Mouse (Mus musculus) MEL-GATA-1-ER (cell line): ENCODE results near the gene Cux2.

ENCODE experiments used
- DNase-seq: peaks from one replicate; pipeline ENCODE4 v3.0.0-alpha.2; 2012; ENCODE audit warnings: low read depth; ENCODE audit errors: extremely low read depth

The Cux2 gene

GRCm38 (mm10) chr5:121967520-121967919 lies 82.4 kb downstream of the Cux2 start:
- no peak for DNase-seq

GRCm38 (mm10) chr5:121966940-121967339 lies 83.0 kb downstream of the Cux2 start:
- no peak for DNase-seq

GRCm38 (mm10) chr5:121962974-121963373 lies 86.9 kb downstream of the Cux2 start:
- DNase-seq = no peak

- DNase-seq = no peak
Measured at GRCm38 (mm10) chr5:121962359-121962758, 87.5 kb downstream of the Cux2 start.

GRCm38 (mm10) chr5:121961256-121961655 lies 88.6 kb downstream of the Cux2 start:
- no peak for DNase-seq

GRCm38 (mm10) chr5:121959688-121960087 lies 90.2 kb downstream of the Cux2 start:
- DNase-seq = no peak

- DNase-seq = no peak
Measured at GRCm38 (mm10) chr5:121958551-121958950, 91.4 kb downstream of the Cux2 start.

- no peak for DNase-seq
Measured at GRCm38 (mm10) chr5:121955806-121956205, 94.1 kb downstream of the Cux2 start.

GRCm38 (mm10) chr5:121950175-121950574 lies 99.7 kb downstream of the Cux2 start:
- DNase-seq = no peak

- DNase-seq = no peak
Measured at GRCm38 (mm10) chr5:121949050-121949443, 100.9 kb downstream of the Cux2 start.

GRCm38 (mm10) chr5:121948302-121949049 lies 101.4 kb downstream of the Cux2 start:
- DNase-seq = no peak

GRCm38 (mm10) chr5:121946657-121947245 lies 103.2 kb downstream of the Cux2 start:
- DNase-seq = no peak

GRCm38 (mm10) chr5:121945819-121946218 lies 104.1 kb downstream of the Cux2 start:
- DNase-seq = no peak

GRCm38 (mm10) chr5:121944021-121944790 lies 105.7 kb downstream of the Cux2 start:
- DNase-seq = no peak

GRCm38 (mm10) chr5:121943472-121943871 lies 106.4 kb downstream of the Cux2 start:
- peak; percentile 30 for DNase-seq

GRCm38 (mm10) chr5:121938065-121938849 lies 111.6 kb downstream of the Cux2 start:
- no peak for DNase-seq

GRCm38 (mm10) chr5:121930261-121930660 lies 119.6 kb downstream of the Cux2 start:
- DNase-seq = no peak

GRCm38 (mm10) chr5:121928362-121929000 lies 121.4 kb downstream of the Cux2 start:
- no peak for DNase-seq

GRCm38 (mm10) chr5:121926543-121926814 lies 123.4 kb downstream of the Cux2 start:
- no peak for DNase-seq

- no peak for DNase-seq
Measured at GRCm38 (mm10) chr5:121925751-121926542, 124.0 kb downstream of the Cux2 start.
